Mouse (Mus musculus): ENCODE data around the gene Cep126.

- no peak for TF ChIP-seq ZNF384 (IDR thresholded peaks at IDR 0.05; ENCODE audit: low read depth, low read length)
- TF ChIP-seq HCFC1 (IDR thresholded peaks at IDR 0.05; ENCODE audit: borderline replicate concordance, insufficient read depth, low read length): no peak
Observed at GRCm38 (mm10) chr9:8074345-8074744, 59.7 kb downstream of the Cep126 start.

Measured in ES-E14 (cell line).